ENCODE assay signal across 24 mouse cellular contexts in genomic region chr13:113715231-113715630, GRCm38 (mm10). TPM values are rescaled to one million over a fixed set of nuclear protein-coding genes. Genes with fewer than 3 reads are reported as not detected.
"Had no signal": no experiment of that assay in that cellular context is flagged by ENCODE, and none has a peak within 500 bp of the region (broad histone marks: within the 10 kb centered on the region; RNA-seq: fewer than 3 reads in every experiment).

No protein-coding gene starts in this region.

- H3K4me2 ChIP-seq: intestine, embryonic 15.5 days; limb, embryonic 13.5 days; liver, embryonic 12.5 days; liver, embryonic 15.5 days; lung, embryonic 15.5 days; midbrain, embryonic 13.5 days; neural tube, embryonic 13.5 days had no signal

- H3K36me3 ChIP-seq: intestine, embryonic 15.5 days; limb, embryonic 10.5 days; limb, embryonic 13.5 days; liver, embryonic 12.5 days; liver, embryonic 15.5 days; lung, embryonic 15.5 days; midbrain, embryonic 10.5 days; midbrain, embryonic 13.5 days; neural tube, embryonic 13.5 days had no signal

- ATAC-seq: intestine, embryonic 15.5 days; liver, embryonic 12.5 days; midbrain, embryonic 13.5 days; midbrain, embryonic 16.5 days had no signal

- H3K27me3 ChIP-seq: intestine, embryonic 15.5 days; limb, embryonic 13.5 days; liver, embryonic 12.5 days; liver, embryonic 15.5 days; lung, embryonic 15.5 days; megakaryocyte, embryonic 14.5 days; midbrain, embryonic 13.5 days; neural tube, embryonic 13.5 days had no signal

- H3K4me3 ChIP-seq: intestine, embryonic 15.5 days; limb, embryonic 10.5 days; limb, embryonic 13.5 days; liver, embryonic 12.5 days; liver, embryonic 15.5 days; lung, embryonic 15.5 days; megakaryocyte, embryonic 14.5 days; midbrain, embryonic 10.5 days; midbrain, embryonic 13.5 days; myocyte; neural tube, embryonic 13.5 days had no signal

- H3K9me3 ChIP-seq: intestine, embryonic 15.5 days; limb, embryonic 10.5 days; liver, embryonic 15.5 days; lung, embryonic 15.5 days; midbrain, embryonic 10.5 days; neural tube, embryonic 13.5 days had no signal

- H3K4me1 ChIP-seq: intestine, embryonic 15.5 days; limb, embryonic 13.5 days; liver, embryonic 12.5 days; liver, embryonic 15.5 days; lung, embryonic 15.5 days; megakaryocyte, embryonic 14.5 days; midbrain, embryonic 10.5 days; midbrain, embryonic 13.5 days; neural tube, embryonic 13.5 days had no signal

- DNase-seq: liver; lung, adult 18-20 months; lung, postnatal 10 days; lung, postnatal 36 days; retina, postnatal 1 day; right cerebral cortex, postnatal 25 days; spleen, adult 18-20 months; thymus, adult 18-20 months; thymus, postnatal 36 days had no signal

- H3K9ac ChIP-seq: intestine, embryonic 15.5 days; limb, embryonic 13.5 days; liver, embryonic 12.5 days; liver, embryonic 15.5 days; lung, embryonic 15.5 days; midbrain, embryonic 13.5 days; neural tube, embryonic 13.5 days had no signal

- H3K27ac ChIP-seq: intestine, embryonic 15.5 days; kidney, postnatal 0 days; limb, embryonic 10.5 days; limb, embryonic 13.5 days; liver, embryonic 12.5 days; liver, embryonic 15.5 days; lung, embryonic 15.5 days; midbrain, embryonic 10.5 days; midbrain, embryonic 13.5 days; neural tube, embryonic 13.5 days had no signal

RNA-seq across cellular contexts. Expression of gene Hspb3, which starts 51.8 kb away (rescaled TPM):
- polyA plus RNA-seq: intestine, embryonic 15.5 days; kidney, postnatal 0 days; limb, embryonic 10.5 days; midbrain, embryonic 10.5 days; midbrain, embryonic 16.5 days; testis, adult 2 months; urinary bladder, adult 2 months had no signal
